Mouse (Mus musculus): ENCODE measurements around the gene Gucy2g. TPM values are rescaled to one million over a fixed set of nuclear protein-coding genes. Genes with fewer than 3 reads are reported as not detected.

The Gucy2g gene
- total RNA-seq, 1 experiment = 0.09 TPM

GRCm38 (mm10) chr19:55268150-55268549 is 27.1 kb upstream of the Gucy2g start:
- Histone ChIP-seq H3K27ac (ENCODE audit: insufficient read depth, low read depth, low read length, poor library complexity, severe bottlenecking) (no peak overlapping the region), H3K36me3 (ENCODE audit: control insufficient read depth, insufficient read depth, low read length, poor library complexity, severe bottlenecking) (no peaks in the 10 kb centered on the region), H3K9ac (ENCODE audit: insufficient read depth, low read depth, low read length, poor library complexity, severe bottlenecking) (no peak overlapping the region), H3K9me3 (ENCODE audit: control insufficient read depth, insufficient read depth, low read depth, low read length) (no peaks in the 10 kb centered on the region), H3K4me1 (ENCODE audit: control insufficient read depth in 2 of 2, insufficient read depth in 2 of 2, low read length in 2 of 2, poor library complexity in 1 of 2) (peaks cover 0 to 24% of the 10 kb centered on the region in 2 experiments; a peak in 2 of 4 replicates), H3K4me3 (ENCODE audit: insufficient read depth in 1 of 2, low read depth in 1 of 2, low read length in 2 of 2, poor library complexity in 1 of 2, severe bottlenecking in 1 of 2) (no peak overlapping the region)
- in situ Hi-C loops (cut with MboI; ENCODE audit: low sequenced_read_pairs in 2 of 2, unreplicated experiment in 2 of 2) = no loop called here
- no peak for TF ChIP-seq ZNF384 (IDR thresholded peaks at IDR 0.05; ENCODE audit: low read depth, low read length)
- no peak for TF ChIP-seq ZC3H11A (IDR thresholded peaks at IDR 0.05; ENCODE audit: borderline replicate concordance, low read depth, low read length)
- TF ChIP-seq MAFK (IDR thresholded peaks at IDR 0.05; ENCODE audit: insufficient read depth, low read depth, low read length) = no peak
- no peak for TF ChIP-seq HCFC1 (IDR thresholded peaks at IDR 0.05; ENCODE audit: borderline replicate concordance, insufficient read depth, low read length)
- no peak for TF ChIP-seq CHD2 (IDR thresholded peaks at IDR 0.05; ENCODE audit: low read depth, low read length)
- no peak for DNase-seq (ENCODE audit: low read depth, low spot score)

GRCm38 (mm10) chr19:55266786-55267185 is 25.8 kb upstream of the Gucy2g start:
- in situ Hi-C loops (cut with MboI; ENCODE audit: low sequenced_read_pairs in 2 of 2, unreplicated experiment in 2 of 2) = no loop called here
- H3K9me3 ChIP-seq (ENCODE audit: control insufficient read depth, insufficient read depth, low read depth, low read length) = no peaks in the 10 kb centered on the region
- H3K4me3 ChIP-seq (ENCODE audit: insufficient read depth in 1 of 2, low read depth in 1 of 2, low read length in 2 of 2, poor library complexity in 1 of 2, severe bottlenecking in 1 of 2) = no peak overlapping the region
- no peaks in the 10 kb centered on the region for H3K36me3 ChIP-seq (ENCODE audit: control insufficient read depth, insufficient read depth, low read length, poor library complexity, severe bottlenecking)
- DNase-seq (ENCODE audit: low read depth, low spot score) = no peak
- H3K27ac ChIP-seq (ENCODE audit: insufficient read depth, low read depth, low read length, poor library complexity, severe bottlenecking) = no peak overlapping the region
- H3K4me1 ChIP-seq (ENCODE audit: control insufficient read depth in 2 of 2, insufficient read depth in 2 of 2, low read length in 2 of 2, poor library complexity in 1 of 2) = peaks cover 0 to 18% of the 10 kb centered on the region in 2 experiments; a peak in 2 of 4 replicates
- TF ChIP-seq HCFC1 (IDR thresholded peaks at IDR 0.05; ENCODE audit: borderline replicate concordance, insufficient read depth, low read length) (no peak), ZC3H11A (IDR thresholded peaks at IDR 0.05; ENCODE audit: borderline replicate concordance, low read depth, low read length) (no peak), MAFK (IDR thresholded peaks at IDR 0.05; ENCODE audit: insufficient read depth, low read depth, low read length) (no peak), CHD2 (IDR thresholded peaks at IDR 0.05; ENCODE audit: low read depth, low read length) (no peak), ZNF384 (IDR thresholded peaks at IDR 0.05; ENCODE audit: low read depth, low read length) (no peak)
- no peak overlapping the region for H3K9ac ChIP-seq (ENCODE audit: insufficient read depth, low read depth, low read length, poor library complexity, severe bottlenecking)

GRCm38 (mm10) chr19:55265269-55265668 is 24.2 kb upstream of the Gucy2g start:
- no peaks in the 10 kb centered on the region for H3K9me3 ChIP-seq (ENCODE audit: control insufficient read depth, insufficient read depth, low read depth, low read length)
- no peaks in the 10 kb centered on the region for H3K36me3 ChIP-seq (ENCODE audit: control insufficient read depth, insufficient read depth, low read length, poor library complexity, severe bottlenecking)
- no peak for DNase-seq (ENCODE audit: low read depth, low spot score)
- peaks cover 0 to 8% of the 10 kb centered on the region in 2 experiments; a peak in 3 of 4 replicates for H3K4me1 ChIP-seq (ENCODE audit: control insufficient read depth in 2 of 2, insufficient read depth in 2 of 2, low read length in 2 of 2, poor library complexity in 1 of 2)
- TF ChIP-seq ZC3H11A (IDR thresholded peaks at IDR 0.05; ENCODE audit: borderline replicate concordance, low read depth, low read length) (no peak), ZNF384 (IDR thresholded peaks at IDR 0.05; ENCODE audit: low read depth, low read length) (no peak), MAFK (IDR thresholded peaks at IDR 0.05; ENCODE audit: insufficient read depth, low read depth, low read length) (no peak), HCFC1 (IDR thresholded peaks at IDR 0.05; ENCODE audit: borderline replicate concordance, insufficient read depth, low read length) (no peak)
- in situ Hi-C loops (cut with MboI; ENCODE audit: low sequenced_read_pairs in 2 of 2, unreplicated experiment in 2 of 2) = no loop called here
- H3K9ac ChIP-seq (ENCODE audit: insufficient read depth, low read depth, low read length, poor library complexity, severe bottlenecking) = no peak overlapping the region
- no peak overlapping the region for H3K27ac ChIP-seq (ENCODE audit: insufficient read depth, low read depth, low read length, poor library complexity, severe bottlenecking)
- no peak overlapping the region for H3K4me3 ChIP-seq (ENCODE audit: insufficient read depth in 1 of 2, low read depth in 1 of 2, low read length in 2 of 2, poor library complexity in 1 of 2, severe bottlenecking in 1 of 2)

GRCm38 (mm10) chr19:55260389-55261184 is 19.6 kb upstream of the Gucy2g start:
- DNase-seq (ENCODE audit: low read depth, low spot score) = no peak
- H3K9me3 ChIP-seq (ENCODE audit: control insufficient read depth, insufficient read depth, low read depth, low read length) = no peaks in the 10 kb centered on the region
- H3K4me3 ChIP-seq (ENCODE audit: insufficient read depth in 1 of 2, low read depth in 1 of 2, low read length in 2 of 2, poor library complexity in 1 of 2, severe bottlenecking in 1 of 2) = no peak overlapping the region
- TF ChIP-seq ZNF384 (IDR thresholded peaks at IDR 0.05; ENCODE audit: low read depth, low read length) (no peak), ZC3H11A (IDR thresholded peaks at IDR 0.05; ENCODE audit: borderline replicate concordance, low read depth, low read length) (no peak), MAFK (IDR thresholded peaks at IDR 0.05; ENCODE audit: insufficient read depth, low read depth, low read length) (no peak), CHD2 (IDR thresholded peaks at IDR 0.05; ENCODE audit: low read depth, low read length) (no peak), HCFC1 (IDR thresholded peaks at IDR 0.05; ENCODE audit: borderline replicate concordance, insufficient read depth, low read length) (no peak)
- H3K27ac ChIP-seq (ENCODE audit: insufficient read depth, low read depth, low read length, poor library complexity, severe bottlenecking) = no peak overlapping the region
- H3K36me3 ChIP-seq (ENCODE audit: control insufficient read depth, insufficient read depth, low read length, poor library complexity, severe bottlenecking) = no peaks in the 10 kb centered on the region
- in situ Hi-C loops (cut with MboI; ENCODE audit: low sequenced_read_pairs in 2 of 2, unreplicated experiment in 2 of 2) = no loop called here
- no peak overlapping the region for H3K9ac ChIP-seq (ENCODE audit: insufficient read depth, low read depth, low read length, poor library complexity, severe bottlenecking)
- peaks cover 0 to 8% of the 10 kb centered on the region in 2 experiments; a peak in 2 of 4 replicates for H3K4me1 ChIP-seq (ENCODE audit: control insufficient read depth in 2 of 2, insufficient read depth in 2 of 2, low read length in 2 of 2, poor library complexity in 1 of 2)
